Mouse (Mus musculus) spleen, adult 18-20 months (tissue): ENCODE data around the gene Mettl25.

Experiments
- DNase-seq, 2 experiments: peaks; one replicate each; pipeline ENCODE4 v3.0.0; 2022; ENCODE audit warnings: mixed read lengths in 2 of 2

The Mettl25 gene

DNA sequence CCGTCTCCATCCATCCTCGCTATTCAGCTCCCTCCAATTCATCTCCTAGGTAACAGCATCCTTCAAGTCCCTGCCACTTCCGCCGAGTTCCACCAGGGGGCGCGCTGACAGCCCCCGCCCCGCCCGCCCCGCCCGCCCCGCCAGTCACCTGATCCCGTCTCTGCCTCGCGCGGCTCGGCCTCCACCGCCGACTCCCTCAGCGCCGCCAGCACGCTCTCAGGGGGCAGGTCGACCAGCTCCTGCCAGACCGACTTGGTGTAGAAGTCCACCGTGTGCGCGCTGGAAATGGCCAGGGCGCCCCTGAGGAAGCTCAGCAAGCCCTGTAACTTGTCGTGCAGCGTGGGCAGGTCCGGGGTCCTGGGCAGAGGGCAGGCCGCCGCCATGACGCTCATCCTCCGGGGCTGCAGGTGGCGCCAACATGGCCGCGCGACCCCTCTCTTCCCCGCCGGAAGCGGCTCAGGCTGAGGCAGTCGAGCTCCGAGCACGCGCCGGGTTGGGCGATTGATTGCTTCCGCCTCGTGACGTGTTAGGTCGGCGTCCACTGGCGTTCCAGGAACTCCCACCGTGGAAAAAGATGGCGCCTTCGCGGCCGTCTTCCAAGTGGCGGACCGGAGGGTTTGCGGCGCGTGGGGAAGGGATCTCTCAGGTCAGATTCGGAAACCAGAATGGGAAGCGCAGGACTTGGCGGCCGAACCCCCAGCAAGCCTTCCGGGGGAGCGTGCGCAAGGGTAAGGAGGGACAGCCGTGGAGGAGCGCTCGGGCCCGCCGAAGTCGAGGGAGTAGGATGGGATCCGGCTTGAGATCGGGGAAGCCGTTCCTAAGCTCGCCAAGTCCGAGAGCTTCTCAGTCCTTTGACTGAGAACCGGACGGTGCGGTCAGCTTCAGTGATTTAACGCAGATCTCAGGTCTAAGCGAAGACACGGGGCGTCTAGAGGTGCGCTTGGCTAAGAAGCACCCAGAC is at the start of gene Mettl25, which contains the start of gene Ccdc59:
Mettl25 (minus strand) TSS at position 453 of the 961 bp plus-strand sequence.
Ccdc59 (plus strand) TSS at position 140 of the 961 bp plus-strand sequence.
- peak; percentile 93 to 97 for DNase-seq

DNA sequence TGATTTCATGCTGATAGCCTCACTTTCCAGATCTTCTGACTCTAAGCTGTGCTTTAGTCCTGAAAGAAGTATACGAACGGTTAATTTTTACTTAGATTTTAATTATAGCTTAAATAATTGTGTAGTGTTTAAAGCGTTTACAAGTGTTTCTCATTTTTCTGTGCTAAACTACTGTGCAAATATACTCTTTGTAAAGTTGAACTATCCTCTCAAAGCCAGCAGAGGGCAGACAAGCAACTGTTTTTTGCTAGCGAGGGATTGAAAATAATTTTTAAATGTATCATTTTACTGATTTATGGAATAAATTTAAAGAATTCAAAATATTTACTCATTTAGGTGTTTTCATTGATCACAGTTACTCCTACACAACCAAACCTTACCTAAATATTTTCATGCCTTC is 26.1 kb upstream of the Mettl25 start:
- DNase-seq: no peak

DNA sequence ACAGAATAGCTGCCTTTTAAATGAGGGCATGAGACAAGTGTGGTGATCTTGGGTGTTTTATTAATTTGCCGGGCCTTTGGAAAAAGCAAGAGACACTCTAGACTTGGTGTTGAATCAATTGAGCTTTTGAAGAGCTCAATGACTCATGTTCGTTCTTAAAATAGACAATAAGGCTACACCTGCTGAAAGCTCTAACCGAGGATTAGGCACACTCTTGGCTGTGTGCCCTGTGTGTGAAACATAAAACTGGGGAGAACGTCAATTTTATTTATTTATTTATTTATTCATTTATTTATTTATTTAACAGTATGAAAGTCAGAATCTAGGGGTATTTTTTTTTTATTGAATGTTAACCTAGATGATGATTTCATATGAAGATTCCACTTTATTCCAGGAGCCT is 10.0 kb upstream of the Mettl25 start:
- no peak for DNase-seq

DNA sequence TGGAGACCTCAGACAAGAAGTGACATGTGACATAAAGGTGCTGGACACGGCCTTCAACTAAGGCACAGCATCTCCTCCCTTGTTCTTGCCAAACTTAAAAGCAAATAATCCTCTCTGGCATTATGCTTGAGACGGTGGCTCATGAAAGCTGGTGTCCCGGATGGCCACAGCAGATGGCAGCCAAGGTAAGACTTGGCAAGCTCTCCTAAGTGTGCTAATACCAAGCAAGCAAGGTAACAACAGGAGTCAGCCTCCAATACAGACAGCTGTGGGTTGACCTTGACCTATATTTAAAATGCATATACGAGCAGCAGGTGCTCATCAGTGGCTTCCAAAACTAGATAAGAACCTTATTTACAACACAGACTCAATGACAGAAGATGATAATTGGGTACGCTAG is 9.1 kb upstream of the Mettl25 start:
- DNase-seq: no peak

DNA sequence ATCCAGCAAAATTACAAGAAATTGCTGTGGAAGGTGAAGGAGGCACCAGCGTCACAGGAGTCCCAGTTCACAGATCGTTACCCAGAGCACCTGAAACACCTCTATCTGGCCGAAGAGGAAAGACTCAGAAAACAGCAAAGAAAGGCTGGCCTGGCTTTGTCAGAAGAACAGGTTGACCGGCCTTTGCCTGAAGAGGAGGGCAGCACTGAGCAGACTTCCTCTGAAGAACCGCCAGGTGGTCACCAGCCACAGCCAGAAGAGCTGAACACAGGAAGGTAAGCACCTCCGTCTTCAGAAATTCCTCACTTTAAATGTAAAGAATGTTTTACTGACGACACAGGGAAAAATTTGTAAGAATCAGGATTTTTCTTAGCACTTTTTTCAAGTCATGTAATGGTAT is 1.4 kb upstream of the Mettl25 start:
- no peak for DNase-seq

DNA sequence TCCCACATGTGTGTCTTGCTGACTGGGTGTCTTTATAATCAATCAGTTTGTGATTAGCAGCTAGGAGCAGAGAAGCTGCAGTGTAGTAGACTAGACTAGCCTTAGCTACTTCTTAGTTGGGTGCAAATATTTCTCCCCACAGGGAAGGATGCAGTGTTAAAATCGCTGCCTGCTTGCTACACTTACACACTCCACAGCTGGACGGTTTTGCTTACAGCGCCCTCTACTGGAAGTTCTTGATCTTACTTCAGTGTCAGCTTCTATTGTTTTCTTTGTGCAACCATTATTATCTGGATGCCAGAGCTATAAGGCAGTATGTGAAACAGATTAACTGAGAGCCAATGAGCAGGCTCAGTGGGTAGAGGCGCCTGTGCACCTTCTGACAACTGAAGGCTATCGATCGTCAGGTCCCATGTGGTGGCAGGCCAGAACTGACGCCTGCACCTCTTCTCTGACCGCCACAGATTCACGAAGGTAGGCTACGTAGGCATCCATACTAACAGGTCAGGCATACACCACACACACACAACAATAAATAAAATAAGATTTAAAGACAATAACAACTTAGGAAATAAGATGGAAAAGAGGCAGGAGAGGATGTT is 6.5 kb downstream of the Mettl25 start:
- DNase-seq: peak in 1 of 2 experiments; percentile 11

DNA sequence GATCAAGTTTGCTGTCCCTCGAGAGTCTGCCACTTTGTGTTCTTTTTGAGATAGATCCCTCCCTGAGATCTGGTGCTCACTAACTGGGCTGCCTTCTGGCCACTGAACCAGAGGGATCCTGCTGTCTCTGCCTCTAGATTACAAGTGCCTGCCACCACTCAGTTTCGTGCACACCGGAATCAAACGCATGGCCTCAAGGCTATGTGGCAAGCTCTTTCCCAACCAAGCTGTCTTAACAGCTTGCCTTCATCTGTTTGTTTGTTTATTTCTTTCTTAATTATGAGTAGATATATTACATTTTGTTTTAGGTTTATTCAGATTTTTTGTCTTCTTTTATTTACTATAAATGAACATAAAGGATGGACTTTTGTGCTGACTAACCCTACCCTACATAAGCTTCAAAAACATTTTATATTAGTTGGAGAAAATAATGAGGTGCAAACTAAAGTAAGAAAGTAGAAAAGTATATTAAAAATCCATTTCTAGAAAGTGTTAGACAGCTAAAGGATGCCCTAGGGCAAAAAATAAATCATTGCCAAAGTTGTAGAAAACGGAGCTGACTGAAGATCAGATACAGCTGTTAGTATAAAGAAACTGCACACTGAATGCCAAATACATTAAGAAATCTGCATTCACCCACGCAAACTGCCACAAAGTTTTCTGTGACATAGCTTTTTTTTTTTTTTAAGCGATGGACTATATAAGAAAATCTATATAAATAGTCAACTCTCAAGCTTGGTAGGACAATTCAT is 34.7 kb downstream of the Mettl25 start:
- no peak for DNase-seq

DNA sequence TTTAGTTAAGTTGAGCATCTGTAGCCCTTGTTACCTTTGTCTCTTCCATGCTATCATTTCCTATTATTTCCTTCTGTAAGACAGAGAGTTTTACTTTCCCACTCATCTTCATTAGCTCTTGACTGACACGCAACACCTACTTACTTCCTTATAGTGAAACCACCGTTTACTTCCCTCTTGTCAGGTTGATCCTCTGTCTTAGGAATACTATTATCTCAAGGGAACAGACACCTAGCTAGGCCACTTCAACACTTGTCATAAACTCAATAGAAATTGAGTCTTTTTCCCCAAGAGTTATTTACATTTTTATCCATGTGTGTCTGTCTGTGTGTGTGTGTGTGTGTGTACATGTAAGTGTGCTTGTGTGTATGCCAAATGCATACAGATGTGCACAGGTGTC is 37.7 kb downstream of the Mettl25 start:
- no peak for DNase-seq

DNA sequence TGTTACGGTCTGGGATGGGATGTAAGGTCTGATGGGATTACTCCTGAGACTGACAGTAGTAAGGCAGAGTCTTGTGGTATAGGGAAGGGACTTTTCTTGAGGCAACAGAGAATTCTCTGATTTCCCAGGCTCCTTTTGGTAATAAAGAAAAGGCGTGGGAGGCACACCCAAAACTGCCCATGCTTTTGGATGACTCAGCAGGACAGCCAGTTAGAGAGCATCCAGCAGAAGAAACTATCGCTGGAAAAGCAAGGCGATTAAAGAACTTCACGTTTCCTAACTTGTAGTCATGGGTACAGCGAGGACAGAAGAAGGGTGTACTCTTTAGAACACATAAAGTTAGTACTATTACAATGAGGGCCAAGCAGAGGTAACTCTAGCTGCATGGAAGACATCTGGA is 39.0 kb downstream of the Mettl25 start:
- DNase-seq: no peak

DNA sequence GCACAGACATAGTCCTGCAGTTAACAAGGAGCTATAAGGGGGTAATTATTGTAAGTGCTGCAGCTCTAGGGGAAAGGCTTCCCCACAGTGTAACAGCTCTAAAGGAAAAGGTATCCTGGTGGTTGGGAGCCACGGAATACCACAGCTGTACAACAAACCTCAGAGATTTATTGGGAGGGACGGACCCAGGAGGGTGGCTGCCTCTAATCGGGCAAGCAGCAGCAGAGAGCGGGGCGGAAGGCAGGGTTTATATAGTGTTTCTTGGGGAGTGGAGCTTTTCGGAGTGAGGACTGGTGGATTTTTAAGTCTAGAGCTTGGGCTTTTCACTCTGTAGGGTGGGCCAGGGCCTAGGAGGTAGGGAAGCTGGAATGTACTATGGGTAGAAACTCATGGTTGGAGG is 40.0 kb downstream of the Mettl25 start:
- DNase-seq: no peak

DNA sequence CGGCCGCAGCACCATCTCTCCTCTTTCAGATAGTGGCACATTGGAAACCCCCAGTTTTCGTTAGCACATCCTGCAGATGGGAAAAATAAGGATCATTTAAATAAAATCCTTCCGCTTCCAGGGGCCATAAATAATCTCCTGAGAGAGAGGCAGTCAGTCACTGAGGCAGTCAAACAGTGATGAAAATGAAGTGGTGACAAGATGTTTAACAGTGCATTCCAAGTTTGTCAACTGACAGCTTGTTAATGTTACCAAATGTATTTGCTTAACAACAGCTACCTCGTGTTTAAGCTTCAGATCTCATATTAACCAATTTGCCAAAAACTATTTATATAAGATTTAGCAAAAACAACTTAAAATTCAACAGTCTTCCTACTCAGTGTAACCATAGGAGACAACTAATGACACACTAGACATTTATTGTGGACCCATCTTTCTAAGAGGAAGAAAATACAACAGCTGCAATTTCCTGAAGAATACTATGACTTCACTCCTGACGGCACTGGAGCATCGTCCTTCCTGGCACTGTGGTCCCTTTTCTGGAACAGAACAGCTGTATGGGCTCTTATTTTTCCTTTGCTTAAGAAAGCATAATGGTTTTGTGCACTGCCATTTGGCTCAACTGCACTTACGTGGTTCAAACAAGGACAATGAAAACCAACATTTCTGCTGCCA is 43.8 kb downstream of the Mettl25 start:
- no peak for DNase-seq

DNA sequence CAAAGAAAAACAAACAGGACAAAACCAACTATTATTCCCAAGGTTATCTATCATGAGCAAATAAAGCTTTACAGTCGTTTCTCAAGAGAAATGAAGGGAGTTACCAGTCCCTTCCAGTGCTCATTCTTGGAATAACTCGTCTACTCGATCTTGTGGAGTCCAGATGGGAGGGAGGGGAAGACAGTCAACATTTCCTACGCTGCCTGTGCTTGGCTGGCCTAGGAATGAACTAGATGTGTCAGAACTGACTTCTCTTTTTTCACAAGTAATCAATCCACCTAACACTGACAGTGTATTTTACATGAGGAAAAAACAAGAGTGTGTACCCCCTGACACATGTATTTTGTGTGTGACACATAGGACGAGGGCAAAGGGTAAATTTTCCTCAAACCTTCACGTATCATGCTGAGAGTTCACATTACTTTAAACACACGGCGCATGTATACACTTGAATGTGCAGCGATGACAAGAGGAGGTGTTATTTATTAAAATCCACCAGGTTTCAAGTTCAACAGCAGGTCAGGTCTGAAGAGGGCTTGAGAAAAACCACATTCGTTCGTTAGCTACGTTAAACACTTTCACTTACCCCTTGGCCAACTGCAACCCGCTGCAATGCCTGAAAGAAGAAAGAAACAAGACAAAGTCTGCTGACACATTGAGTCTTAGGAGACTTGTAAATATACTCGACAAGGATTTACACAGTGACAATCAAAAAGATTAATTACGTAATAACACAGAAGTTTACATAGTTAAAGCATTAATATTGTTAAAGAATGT is 47.2 kb downstream of the Mettl25 start:
- no peak for DNase-seq

DNA sequence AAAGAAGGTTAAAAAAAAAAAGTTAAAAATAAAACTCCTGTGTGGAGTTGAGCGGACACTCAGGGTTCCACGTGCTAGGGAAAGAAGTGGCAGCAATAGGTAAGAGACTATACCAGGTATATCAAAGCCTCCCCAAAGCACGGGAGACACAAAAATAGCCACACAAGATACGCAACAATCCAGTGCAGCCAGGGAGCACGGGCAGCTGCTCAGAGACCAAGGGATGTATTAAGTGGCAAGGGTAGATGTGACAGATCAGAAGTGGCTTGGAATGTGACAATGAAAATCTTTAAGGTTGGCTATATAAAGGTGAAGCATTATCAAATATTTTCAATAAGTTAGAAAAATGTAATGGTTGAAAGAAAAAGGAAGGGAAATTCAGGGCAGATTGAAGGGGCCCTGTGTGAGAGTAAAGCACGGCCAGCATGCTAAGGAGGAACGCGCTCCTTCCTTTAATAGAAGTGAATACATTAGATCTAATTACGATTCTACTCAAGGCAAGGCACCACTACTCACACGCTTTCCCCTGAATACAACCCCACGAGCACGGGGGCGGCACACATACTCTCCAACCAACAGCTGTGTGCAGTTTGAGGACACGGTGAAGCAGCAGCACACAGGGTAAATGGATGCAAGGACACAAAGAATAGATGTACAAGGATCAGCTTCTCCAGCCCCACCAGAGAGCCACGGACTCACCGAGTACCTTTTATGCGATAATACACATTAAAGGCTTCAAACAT is 52.3 kb downstream of the Mettl25 start:
- DNase-seq: no peak

DNA sequence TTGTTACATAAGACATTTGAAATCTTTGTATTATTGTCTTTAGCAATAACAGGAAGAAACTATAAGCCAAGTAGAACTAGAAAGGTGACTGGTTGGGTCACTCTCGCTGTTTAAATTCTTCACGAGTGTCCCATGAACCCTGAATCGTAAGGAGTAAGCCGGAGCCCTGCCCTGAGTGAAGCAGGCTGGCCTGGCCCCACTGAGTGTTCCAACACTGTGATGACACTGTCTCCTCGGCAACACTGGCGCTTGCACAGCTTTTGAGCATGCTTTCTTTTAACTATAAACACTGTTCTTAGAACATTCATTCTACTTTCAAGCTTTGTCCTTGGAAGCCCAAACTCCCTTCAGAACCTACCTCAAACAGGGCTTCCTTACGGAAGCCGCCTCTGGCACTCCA is 57.4 kb downstream of the Mettl25 start:
- no peak for DNase-seq

DNA sequence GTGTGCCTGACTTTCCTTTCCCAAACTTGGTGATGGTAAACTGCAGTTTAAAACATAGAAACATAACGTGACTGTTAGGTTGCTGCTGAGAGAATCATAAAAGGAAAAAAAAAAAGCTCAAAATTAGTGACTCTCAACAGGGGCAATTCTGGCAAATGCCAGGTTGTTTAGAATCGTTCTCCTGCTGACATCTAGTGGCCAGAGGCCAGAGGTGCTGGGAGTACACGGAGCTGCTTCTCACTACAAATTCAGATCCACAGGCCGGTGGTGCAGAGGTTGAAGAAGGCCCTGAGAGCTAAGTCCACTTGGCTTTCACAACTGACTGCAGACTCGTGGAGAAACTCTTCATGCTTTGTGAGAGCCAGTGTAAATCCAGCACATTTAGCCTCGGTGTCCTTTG is 66.8 kb downstream of the Mettl25 start:
- peak in 1 of 2 experiments; percentile 36 for DNase-seq

DNA sequence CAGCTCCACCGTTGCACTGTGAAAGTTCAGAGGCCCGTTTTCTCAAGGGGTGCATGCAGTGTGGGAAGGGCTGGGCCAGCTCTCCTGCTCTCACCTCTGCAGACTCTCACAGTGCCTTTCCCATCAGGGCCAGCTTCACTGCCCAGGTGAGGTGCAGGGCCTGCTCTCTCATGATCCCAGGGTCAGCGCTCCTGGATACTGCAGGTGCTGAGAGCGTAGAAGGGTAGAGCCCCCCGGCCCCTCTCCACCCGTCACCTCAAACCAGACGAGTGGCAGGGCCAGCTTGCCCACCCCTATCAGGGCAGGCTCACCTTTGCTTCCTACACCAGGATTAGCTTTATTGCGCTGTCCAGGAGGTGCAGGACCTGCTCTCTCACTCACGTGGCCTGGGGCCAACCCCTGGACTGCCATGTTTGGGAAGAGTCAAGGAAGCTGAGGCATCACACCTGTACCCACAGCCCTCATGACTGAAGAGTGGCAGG is 68.3 kb downstream of the Mettl25 start:
- no peak for DNase-seq

DNA sequence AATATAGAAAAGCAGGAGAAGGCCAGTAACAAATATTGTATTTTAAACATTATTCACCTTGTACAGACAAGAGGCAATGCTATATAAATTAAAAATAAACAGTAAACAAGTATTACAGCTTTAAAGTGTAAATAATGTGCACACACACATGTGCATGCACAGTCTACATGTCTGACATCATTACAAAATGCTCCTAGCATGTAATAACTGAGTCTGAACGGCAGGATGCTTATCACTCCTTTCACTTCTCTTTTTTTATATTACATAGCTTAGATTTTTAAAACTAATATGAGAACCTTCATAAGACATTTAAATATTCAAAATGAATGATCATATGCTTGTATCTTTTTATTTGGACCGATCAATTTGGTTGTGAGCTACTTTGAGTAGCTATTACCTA is 77.2 kb downstream of the Mettl25 start:
- no peak for DNase-seq

DNA sequence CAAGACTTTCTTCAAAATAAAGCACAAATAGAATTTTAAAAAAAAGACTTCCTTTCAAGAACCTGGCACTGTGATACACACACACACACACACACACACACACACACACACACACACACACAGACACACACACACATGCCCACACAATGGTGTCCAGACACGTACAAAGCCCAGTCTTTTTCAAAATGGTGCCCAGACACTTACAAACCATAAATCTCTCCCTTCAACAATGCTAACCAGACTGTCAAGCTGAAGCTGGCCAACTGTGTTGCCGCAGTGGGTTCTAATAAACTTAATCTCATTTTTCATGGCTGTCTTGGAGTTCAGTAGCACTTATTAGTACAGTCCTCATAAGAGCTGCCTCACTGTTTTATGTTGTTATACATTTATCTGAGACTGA is 80.7 kb downstream of the Mettl25 start:
- DNase-seq: no peak

DNA sequence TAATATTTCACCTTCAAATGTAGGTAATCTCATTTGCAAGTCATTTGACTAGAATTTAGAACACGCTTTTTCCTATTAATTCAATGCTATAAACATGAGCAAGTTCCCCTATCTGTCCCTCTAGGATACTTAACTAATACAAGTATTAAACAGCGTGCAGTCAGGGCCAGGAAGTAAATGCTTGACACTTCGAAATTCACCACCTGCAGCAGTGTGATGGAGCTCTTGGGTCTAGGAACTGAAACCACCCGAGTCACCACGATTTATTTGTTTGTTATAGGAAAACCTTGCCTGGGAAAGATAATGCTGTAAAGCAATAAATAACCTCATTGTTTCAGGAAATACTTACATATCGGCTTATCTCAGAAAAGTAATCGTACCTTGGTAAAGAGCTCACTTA is 81.1 kb downstream of the Mettl25 start:
- no peak for DNase-seq

DNA sequence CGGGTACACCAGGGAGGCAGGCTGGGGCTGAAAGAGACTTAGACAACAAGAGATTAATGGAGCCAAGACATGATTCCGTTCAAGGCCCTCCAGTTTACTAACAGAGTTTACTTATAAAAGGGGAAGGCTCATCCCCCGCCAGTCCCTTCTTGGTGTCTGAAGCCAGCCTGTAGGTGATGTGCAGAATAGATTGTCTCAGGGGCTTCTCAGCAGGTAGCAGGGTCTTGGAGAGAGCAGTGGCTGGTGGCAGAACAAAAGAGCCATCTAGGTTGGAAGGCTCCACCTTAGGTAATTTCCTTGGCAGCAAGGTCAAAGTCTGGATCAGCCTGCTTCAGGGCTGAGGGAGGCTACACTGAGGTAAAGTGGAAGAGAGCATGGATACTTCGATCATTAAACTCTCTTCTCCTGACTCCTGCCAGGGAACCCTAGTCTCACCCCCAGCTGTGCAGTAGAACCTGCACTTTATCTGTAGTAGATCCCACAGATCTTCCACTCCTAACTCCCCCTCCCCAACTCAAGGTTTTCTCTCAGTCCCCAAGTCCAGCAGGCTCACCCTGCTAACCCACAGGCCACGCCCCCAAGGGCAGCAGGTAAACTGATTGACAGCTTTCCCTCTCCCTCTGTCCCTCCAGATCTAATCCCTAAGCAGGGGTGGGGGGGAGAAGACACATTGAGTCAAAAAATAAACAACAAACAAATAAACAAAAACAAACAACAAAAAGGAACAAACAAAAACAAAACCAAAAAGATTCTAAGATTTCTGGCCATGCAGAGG is 87.2 kb downstream of the Mettl25 start:
- DNase-seq: no peak
